11 mouse cellular contexts compared by ENCODE assay signal in genomic region chr11:118511851-118512250, GRCm38 (mm10). TPM values are rescaled to one million over a fixed set of nuclear protein-coding genes. Genes with fewer than 3 reads are reported as not detected.
A peak's percentile ranks its signal among the peaks of the same experiment; 100 is the strongest.
DNase-seq lines count a peak whose midpoint lies in the region; ATAC-seq lines count a peak whose summit lies in the region.
"Had no signal": no experiment of that assay in that cellular context is flagged by ENCODE, and none has a peak within 500 bp of the region (broad histone marks: within the 10 kb centered on the region; RNA-seq: fewer than 3 reads in every experiment).

No protein-coding gene starts in this region.

- no peaks in the 10 kb centered on the region for H3K27me3 ChIP-seq in lung, embryonic 15.5 days
- H3K27me3 ChIP-seq in neural tube, embryonic 13.5 days: peaks cover 3% of the 10 kb centered on the region; the same call in 1 of the 2 replicates

- H3K9ac ChIP-seq in lung, embryonic 15.5 days: no peak overlapping the region
- peak overlapping the region; percentile 39; the same call in 1 of the 2 replicates for H3K9ac ChIP-seq in neural tube, embryonic 13.5 days
- H3K9ac ChIP-seq: limb, embryonic 15.5 days had no signal

- DNase-seq in lung, postnatal 25 days (ENCODE audit: low spot score): no peak
- DNase-seq in cerebellum, postnatal 10 days: peak; percentile 77 to 82
- peak; percentile 57 to 59 for DNase-seq in heart, postnatal 14 days
- peak; percentile 55 to 70 for DNase-seq in layer of hippocampus, adult 18-20 months (ENCODE audit: low spot score in 2 of 2)
- no peak for DNase-seq in c-Kit-positive CD71-positive TER-119-positive erythroid progenitor cells, embryonic 14.5 days (ENCODE audit: low spot score)

- H3K9me3 ChIP-seq in lung, embryonic 15.5 days: no peaks in the 10 kb centered on the region
- H3K9me3 ChIP-seq in neural tube, embryonic 13.5 days: no peaks in the 10 kb centered on the region
- H3K9me3 ChIP-seq: limb, embryonic 15.5 days had no signal

- intact Hi-C loops in heart, postnatal 14 days (cut with DNase I): loop anchor here (5.0 kb wide), 1 partner anchor 610 kb away; no protein-coding TSS in a partner anchor

- H3K27ac ChIP-seq in lung, embryonic 15.5 days: no peak overlapping the region
- peak overlapping the region; percentile 89 for H3K27ac ChIP-seq in neural tube, embryonic 13.5 days (replicated peaks)
- H3K27ac ChIP-seq: limb, embryonic 15.5 days had no signal

- peaks cover 9% of the 10 kb centered on the region for H3K4me1 ChIP-seq in lung, embryonic 15.5 days
- peaks cover 68% of the 10 kb centered on the region for H3K4me1 ChIP-seq in neural tube, embryonic 13.5 days (replicated peaks)

- ATAC-seq in lung, embryonic 15.5 days (ENCODE audit: borderline replicate concordance, extremely low read depth, low FRiP score, low TSS enrichment): 0 out of 2 replicates have a peak, but pooled peaks have one; percentile 5
- peak; percentile 36 for ATAC-seq in neural tube, embryonic 13.5 days (ENCODE audit: low read depth)
- ATAC-seq in monocyte, adult 5-6 weeks (replicated peaks; ENCODE audit: insufficient number of reproducible peaks, low FRiP score, low TSS enrichment, poor library complexity, severe bottlenecking): no peak
- ATAC-seq: Patski had no signal

- H3K4me2 ChIP-seq in lung, embryonic 15.5 days: no peak overlapping the region
- peak overlapping the region; percentile 30 for H3K4me2 ChIP-seq in neural tube, embryonic 13.5 days
- H3K4me2 ChIP-seq: limb, embryonic 15.5 days had no signal

- no peaks in the 10 kb centered on the region for H3K36me3 ChIP-seq in lung, embryonic 15.5 days
- H3K36me3 ChIP-seq in neural tube, embryonic 13.5 days: no peaks in the 10 kb centered on the region
- H3K36me3 ChIP-seq: limb, embryonic 15.5 days had no signal

- H3K4me3 ChIP-seq in lung, embryonic 15.5 days: no peak overlapping the region
- H3K4me3 ChIP-seq in neural tube, embryonic 13.5 days: no peak overlapping the region
- H3K4me3 ChIP-seq: erythroblast, embryonic 14.5 days; limb, embryonic 15.5 days had no signal

- WGBS in lung, embryonic 15.5 days: 27% methylated on average over 6 of the region's 6 CpGs
- WGBS in neural tube, embryonic 13.5 days: 44% methylated on average over 6 of the region's 6 CpGs

RNA-seq across cellular contexts. Expression of gene Engase, which starts 35.2 kb away (rescaled TPM):
- 6.0 and 7.3 TPM in 2 replicates for polyA plus RNA-seq in lung, embryonic 15.5 days (2015; fragmentation: Nextera tagmentation; extraction: Ambion mirVana)
- total RNA-seq in heart, postnatal 14 days (2021): 1 to 10 TPM; 5.2 to 8.4 TPM
- total RNA-seq in layer of hippocampus, adult 18-20 months (2021): 10 to 100 TPM; 11.8 to 16.2 TPM
- polyA plus RNA-seq in neural tube, embryonic 13.5 days (2015; fragmentation: Nextera tagmentation; extraction: Ambion mirVana): 8.1 and 10.0 TPM in 2 replicates
- 9.4 to 14.5 TPM (median 13.7 TPM) in 3 replicates for total RNA-seq in monocyte, adult 5-6 weeks (2017)

Comparison
In these comparisons a context has a peak if more than half of its experiments do, and no peak if none do; other contexts are left out.
1. DNase-seq: peak in cerebellum, postnatal 10 days (2 of 2), heart, postnatal 14 days (2 of 2) and layer of hippocampus, adult 18-20 months (2 of 2); none in lung, postnatal 25 days (single experiment) and c-Kit-positive CD71-positive TER-119-positive erythroid progenitor cells, embryonic 14.5 days (single experiment).